Mouse (Mus musculus) layer of hippocampus, postnatal 25 days (tissue): ENCODE data around the gene Lactb. TPM values are rescaled to one million over a fixed set of nuclear protein-coding genes. Genes with fewer than 3 reads are reported as not detected.

Source experiments
- DNase-seq, 2 experiments: peaks; one replicate each; pipeline ENCODE4 v3.0.0; 2022; ENCODE audit warnings: mixed read lengths in 2 of 2, low spot score in 1 of 2; ENCODE audit errors: extremely low spot score in 1 of 2
- total RNA-seq, 2 experiments: library from RNA; stranded (reverse); gene quantifications; 2 replicates each; pipeline ENCODE4 v1.2.3; 2021

The Lactb gene
- total RNA-seq: 10 to 100 TPM; 15.4 to 16.2 TPM

- peak; percentile 87 to 90 for DNase-seq
Measured at GRCm38 (mm10) chr9:66975239-66975645, at the start of gene Lactb. TSS of gene Lactb (minus strand) at chr9:66975484.

DNA sequence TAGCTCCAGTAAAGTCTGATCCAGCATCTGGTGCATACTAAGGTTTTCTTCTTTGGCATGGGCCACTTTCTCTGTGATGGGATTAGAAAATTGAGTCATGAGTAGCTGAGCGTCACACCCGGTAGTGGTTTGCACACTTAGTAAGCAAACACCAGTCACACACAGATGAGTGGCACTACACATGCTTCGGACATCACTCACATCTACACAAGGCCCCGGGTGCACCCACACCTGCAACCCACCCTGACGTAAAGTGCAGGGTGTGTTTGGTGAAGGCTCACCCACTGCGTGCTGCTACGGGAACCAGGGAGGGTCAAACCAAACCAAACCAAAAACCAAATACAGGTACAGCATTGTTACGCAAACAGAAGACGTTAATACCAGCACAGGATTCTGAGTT lies 48.1 kb upstream of the Lactb start:
- no peak for DNase-seq

GRCm38 (mm10) chr9:67020063-67020462 lies 44.8 kb upstream of the Lactb start:
- DNase-seq: no peak

- no peak for DNase-seq
Measured at GRCm38 (mm10) chr9:67013501-67013900, 38.2 kb upstream of the Lactb start.

- DNase-seq: no peak
Measured at GRCm38 (mm10) chr9:67012470-67012869, 37.2 kb upstream of the Lactb start.

- no peak for DNase-seq
Measured at GRCm38 (mm10) chr9:67011483-67011882, 36.2 kb upstream of the Lactb start.

GRCm38 (mm10) chr9:67008781-67009180 lies 33.5 kb upstream of the Lactb start:
- no peak for DNase-seq

DNA sequence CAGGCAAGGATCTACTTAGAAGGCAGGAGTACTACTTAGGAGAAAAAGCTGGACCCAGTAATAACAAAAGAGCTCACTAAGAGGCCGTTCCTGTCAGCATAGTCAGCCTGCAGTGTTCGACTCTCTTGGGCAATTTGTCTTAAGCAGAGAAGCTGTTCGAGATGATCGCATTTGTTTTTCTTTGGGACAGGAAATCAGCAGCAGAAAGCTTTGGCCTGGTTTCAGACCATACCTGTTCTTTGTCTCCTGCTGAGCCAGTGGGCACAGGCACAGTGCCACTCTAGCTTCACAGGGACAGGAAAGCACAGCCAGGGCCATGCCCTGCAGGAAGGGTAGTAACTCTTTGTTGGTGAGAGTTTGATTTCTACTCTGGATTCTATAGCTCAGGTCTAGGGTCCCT lies 31.1 kb upstream of the Lactb start:
- DNase-seq: no peak

DNA sequence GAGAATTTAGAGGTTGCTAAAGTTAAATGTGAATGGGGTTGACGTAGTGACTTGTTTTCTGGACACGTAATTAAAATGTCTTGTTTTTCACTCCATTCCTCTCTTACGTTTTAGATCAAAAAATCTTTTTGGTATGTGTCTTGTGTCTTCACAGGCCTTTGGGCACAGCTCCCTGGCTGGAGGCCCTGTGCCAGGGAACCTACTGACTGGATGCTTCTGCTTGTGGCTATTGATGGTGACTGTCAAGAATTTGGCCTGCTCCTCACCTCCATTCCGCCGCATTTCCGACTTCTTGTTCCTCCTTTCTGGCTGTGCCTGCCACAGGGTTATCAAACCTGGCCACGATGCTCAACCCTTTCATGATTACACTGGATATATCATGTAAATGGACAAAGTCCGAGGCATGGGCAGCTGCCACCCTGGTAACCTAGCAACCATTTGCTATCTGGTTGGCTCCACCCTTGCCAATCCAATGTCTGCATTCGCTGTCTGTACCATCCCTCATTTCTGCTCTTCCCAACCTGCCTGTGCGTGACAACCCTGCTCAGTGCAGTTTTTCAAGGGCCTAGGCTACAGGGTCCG lies 30.0 kb upstream of the Lactb start:
- no peak for DNase-seq

GRCm38 (mm10) chr9:67003656-67004055 lies 28.4 kb upstream of the Lactb start:
- DNase-seq: no peak

DNA sequence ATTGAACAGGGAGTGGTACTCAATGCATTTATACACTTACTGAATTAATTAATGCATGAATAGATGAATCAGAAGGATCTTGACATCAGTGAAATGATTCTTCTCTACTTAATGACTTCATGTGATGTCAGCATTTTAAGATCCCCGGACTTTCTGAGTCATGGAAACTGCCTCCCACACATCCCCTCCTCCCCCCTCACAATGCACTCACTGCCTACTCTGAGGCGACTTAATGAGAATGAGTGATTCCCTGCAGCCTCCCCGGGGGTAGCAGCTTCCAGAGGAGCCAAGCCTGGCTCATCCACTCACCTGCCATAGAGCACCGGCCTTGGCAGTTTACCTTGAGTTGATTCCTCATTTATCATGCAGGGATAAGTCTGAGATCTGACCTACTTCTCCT lies 27.9 kb upstream of the Lactb start:
- no peak for DNase-seq

DNA sequence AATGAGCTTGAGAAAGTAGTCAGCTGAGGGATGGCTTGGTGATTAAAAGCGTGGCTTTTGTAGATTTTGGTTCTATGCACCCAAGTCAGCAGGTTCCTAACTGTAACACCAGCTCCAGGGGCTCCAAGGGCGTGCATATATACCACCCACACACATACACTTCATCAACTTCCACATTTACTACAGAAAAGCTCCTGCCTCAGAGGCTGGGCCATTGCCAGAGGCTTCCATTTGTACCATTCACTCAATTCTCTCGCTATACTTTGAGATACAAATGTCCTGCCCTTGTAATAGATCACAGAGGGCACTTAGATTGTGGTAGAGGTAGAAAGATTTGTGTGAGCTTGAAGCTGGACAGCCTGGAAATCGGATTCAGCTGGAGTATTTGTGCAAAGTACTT lies 26.2 kb upstream of the Lactb start:
- no peak for DNase-seq

- DNase-seq: peak; percentile 32 to 69
Measured at GRCm38 (mm10) chr9:67001050-67001449, 25.8 kb upstream of the Lactb start.

GRCm38 (mm10) chr9:66999698-67000097 lies 24.4 kb upstream of the Lactb start:
- DNase-seq: peak in 1 of 2 experiments; percentile 18

DNA sequence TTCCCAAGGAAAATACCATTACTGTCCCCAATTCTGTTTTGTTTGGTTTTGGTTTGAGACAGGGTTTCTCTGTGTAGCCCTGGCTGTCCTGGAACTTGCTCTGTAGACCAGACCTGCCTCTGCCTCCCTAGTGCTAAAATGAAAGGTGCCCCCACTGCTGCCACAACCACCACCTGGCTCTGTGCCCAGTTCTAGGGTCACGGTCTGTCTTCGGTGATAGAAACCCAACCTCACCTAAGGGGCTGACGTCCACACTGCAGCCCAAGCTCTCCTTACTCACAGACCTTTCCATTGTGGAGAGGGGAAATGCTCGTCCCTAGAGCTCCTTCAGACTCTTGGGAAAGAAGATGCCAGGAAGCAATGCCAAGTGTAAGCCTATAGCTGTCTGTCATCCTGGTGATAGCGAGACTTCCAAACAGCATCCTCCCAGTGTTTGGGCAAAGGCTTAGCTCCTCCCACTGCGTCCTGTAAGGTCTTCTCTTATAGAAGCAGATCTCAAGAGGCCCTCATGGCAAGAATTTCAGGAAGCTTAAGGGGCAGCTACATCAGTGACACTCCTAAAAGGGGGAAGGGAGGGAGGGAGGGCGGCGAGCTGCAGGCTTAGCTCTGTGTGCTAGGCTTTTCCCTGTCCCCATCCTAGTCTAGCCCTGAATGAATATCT lies 16.6 kb upstream of the Lactb start:
- no peak for DNase-seq

- no peak for DNase-seq
Measured at GRCm38 (mm10) chr9:66991021-66991749, 15.9 kb upstream of the Lactb start.

GRCm38 (mm10) chr9:66990046-66990445 lies 14.8 kb upstream of the Lactb start:
- no peak for DNase-seq

DNA sequence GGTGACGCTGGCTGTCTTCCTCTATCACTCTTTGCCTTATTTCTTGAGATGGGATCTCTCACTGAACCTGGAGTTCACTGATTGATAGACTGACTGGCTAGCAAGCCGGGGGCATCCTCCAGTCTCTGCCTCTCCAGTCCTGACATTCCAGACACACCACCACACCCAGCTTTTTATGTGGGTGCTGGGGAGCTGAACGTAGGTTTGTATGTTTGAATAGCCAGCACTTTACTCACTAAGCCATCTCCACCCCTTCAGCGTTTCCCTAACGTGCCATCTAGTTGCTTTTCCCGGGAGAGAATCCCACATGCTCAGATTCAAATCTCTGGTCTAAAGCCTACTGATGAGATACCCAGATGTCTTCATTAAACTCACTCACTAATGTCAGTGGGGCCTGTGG lies 14.3 kb upstream of the Lactb start:
- no peak for DNase-seq

DNA sequence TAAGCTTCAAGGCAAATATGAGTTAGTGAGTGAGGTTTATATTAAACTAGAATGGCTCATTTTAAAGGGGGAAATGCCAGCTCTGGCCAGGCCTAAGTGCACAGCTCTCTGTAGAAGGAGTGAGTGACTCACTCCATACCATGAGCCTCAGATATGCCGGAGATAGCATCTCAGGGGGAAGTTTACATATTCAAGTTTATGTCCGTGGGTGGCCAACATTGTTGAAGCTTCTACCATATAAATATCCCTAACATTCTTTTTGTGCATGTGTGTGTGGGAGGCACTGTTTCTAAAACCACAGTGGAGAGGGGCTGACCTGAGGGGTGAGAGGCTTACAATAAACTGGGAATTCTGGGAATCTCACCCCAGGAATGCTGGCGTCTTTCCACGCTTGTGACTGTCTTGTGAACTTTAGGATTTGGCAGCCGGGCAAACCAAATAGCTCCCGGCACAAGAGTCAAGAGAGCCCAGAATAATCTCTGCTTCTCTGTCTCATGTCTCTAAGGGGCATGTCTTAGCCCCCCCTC lies 13.7 kb upstream of the Lactb start:
- no peak for DNase-seq

- no peak for DNase-seq
Measured at GRCm38 (mm10) chr9:66988198-66988887, 13.1 kb upstream of the Lactb start.

- DNase-seq: no peak
Measured at GRCm38 (mm10) chr9:66985377-66985776, 10.1 kb upstream of the Lactb start.
